Mouse (Mus musculus): Measurements from ENCODE around the gene Hsd3b5.

GRCm38 (mm10) chr3:98588707-98589106, 41.3 kb downstream of the Hsd3b5 start, which contains the start of gene Gm10681:
- TF ChIP-seq CTCF (IDR thresholded peaks at IDR 0.05; ENCODE audit: low read depth) (no peak), EP300 (IDR thresholded peaks at IDR 0.05; ENCODE audit: low read depth) (no peak)

All from heart, postnatal 0 days (tissue).